In the genomic region with DNA sequence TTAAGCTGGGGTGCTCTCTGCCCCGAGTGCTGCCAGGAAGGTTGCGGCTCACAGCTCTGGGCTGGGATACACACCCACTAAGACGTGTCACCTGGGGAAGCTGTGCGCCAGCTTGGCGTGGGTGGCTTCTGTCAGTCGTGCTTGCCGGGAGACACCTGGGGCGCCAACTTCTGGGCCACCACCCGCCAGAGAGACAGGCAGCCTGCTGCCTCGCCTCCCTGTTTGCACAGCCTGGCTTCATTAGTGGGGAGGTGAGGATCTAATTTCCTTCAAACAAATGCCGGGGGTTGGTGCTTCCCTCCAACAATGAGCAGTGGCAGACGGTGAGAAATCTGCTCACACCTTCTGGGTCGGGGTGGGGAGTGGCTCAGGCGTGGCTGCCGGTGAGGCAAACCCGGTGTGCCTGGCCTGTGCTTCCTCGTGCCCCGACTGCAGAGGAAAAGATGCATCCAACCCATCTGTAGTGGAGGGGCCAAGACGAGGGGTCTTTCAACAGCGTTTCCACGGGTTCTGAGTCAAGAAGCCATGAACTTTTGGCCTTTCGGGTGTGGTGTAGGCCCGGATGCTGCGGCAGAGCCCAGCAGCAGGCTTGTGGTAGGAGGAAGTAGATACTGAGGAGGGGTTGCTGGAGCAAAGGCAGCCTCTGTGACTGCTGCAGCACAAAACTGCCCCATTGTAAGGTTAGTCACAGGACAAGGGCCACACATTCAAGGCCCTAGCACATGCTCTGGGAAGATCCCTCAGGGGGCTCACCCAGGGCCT, we compare ENCODE assay signal across 10 mouse cellular contexts.
DNase-seq lines count a peak whose midpoint lies in the region; ATAC-seq and TF ChIP-seq lines count a peak whose summit lies in the region.
"Had no signal": no experiment of that assay in that cellular context is flagged by ENCODE, and none has a peak within 500 bp of the region (broad histone marks: within the 10 kb centered on the region; RNA-seq: fewer than 3 reads in every experiment).

No protein-coding gene starts in this region.

- no peaks in the 10 kb centered on the region for H3K4me1 ChIP-seq in forebrain, postnatal 0 days (ENCODE audit: insufficient read depth)
- no peaks in the 10 kb centered on the region for H3K4me1 ChIP-seq in forebrain, embryonic 14.5 days (ENCODE audit: control insufficient read depth, insufficient read depth, low read length)
- no peaks in the 10 kb centered on the region for H3K4me1 ChIP-seq in embryonic facial prominence, embryonic 14.5 days (ENCODE audit: control insufficient read depth, insufficient read depth, low read length)

- H3K9ac ChIP-seq in forebrain, postnatal 0 days = no peak overlapping the region
- no peak overlapping the region for H3K9ac ChIP-seq in forebrain, embryonic 14.5 days (ENCODE audit: low read length)
- no peak overlapping the region for H3K9ac ChIP-seq in embryonic facial prominence, embryonic 14.5 days (ENCODE audit: low read depth, low read length)
- H3K9ac ChIP-seq: embryonic facial prominence, embryonic 13.5 days had no signal

- no peak for DNase-seq in forebrain, postnatal 0 days
- no peak for DNase-seq in forebrain, embryonic 14.5 days (ENCODE audit: low spot score)
- DNase-seq in B cell, adult 2 months = peak; percentile 67 to 73
- DNase-seq in embryonic facial prominence, embryonic 14.5 days (ENCODE audit: low spot score) = peak; percentile 32
- peak; percentile 42 to 62 for DNase-seq in right cerebral cortex, adult 2 months (ENCODE audit: low spot score in 2 of 2)
- no peak for DNase-seq in heart, adult 8-10 months (ENCODE audit: low spot score)
- DNase-seq in adrenal gland, adult 18-20 months (ENCODE audit: low spot score in 2 of 2) = no peak
- DNase-seq in kidney, adult 9 months = no peak

- no peak overlapping the region for H3K4me2 ChIP-seq in forebrain, postnatal 0 days (ENCODE audit: low read depth)
- H3K4me2 ChIP-seq in forebrain, embryonic 14.5 days (ENCODE audit: low read length) = no peak overlapping the region
- H3K4me2 ChIP-seq in embryonic facial prominence, embryonic 14.5 days (ENCODE audit: low read depth, low read length) = no peak overlapping the region
- H3K4me2 ChIP-seq: embryonic facial prominence, embryonic 13.5 days had no signal

- TF ChIP-seq CTCF in forebrain, postnatal 0 days (IDR thresholded peaks at IDR 0.05; ENCODE audit: low read depth) = no peak

- 69% methylated on average over 24 of the region's 24 CpGs for WGBS in forebrain, postnatal 0 days
- 66% methylated on average over 24 of the region's 24 CpGs for WGBS in forebrain, embryonic 14.5 days
- 37% methylated on average over 21 of the region's 24 CpGs for WGBS in embryonic facial prominence, embryonic 14.5 days

- no peaks in the 10 kb centered on the region for H3K9me3 ChIP-seq in forebrain, postnatal 0 days (ENCODE audit: low read length)
- H3K9me3 ChIP-seq in forebrain, embryonic 14.5 days (replicated peaks; ENCODE audit: control insufficient read depth, low read length) = no peaks in the 10 kb centered on the region
- no peaks in the 10 kb centered on the region for H3K9me3 ChIP-seq in embryonic facial prominence, embryonic 14.5 days (ENCODE audit: control insufficient read depth, low read length)
- H3K9me3 ChIP-seq: embryonic facial prominence, embryonic 13.5 days had no signal

- no peaks in the 10 kb centered on the region for H3K27me3 ChIP-seq in forebrain, postnatal 0 days (ENCODE audit: insufficient read depth, low read length)
- no peaks in the 10 kb centered on the region for H3K27me3 ChIP-seq in forebrain, embryonic 14.5 days (replicated peaks; ENCODE audit: control insufficient read depth, insufficient read depth, low read length)
- H3K27me3 ChIP-seq in embryonic facial prominence, embryonic 14.5 days (replicated peaks; ENCODE audit: control insufficient read depth, insufficient read depth, low read length) = no peaks in the 10 kb centered on the region
- H3K27me3 ChIP-seq: embryonic facial prominence, embryonic 13.5 days had no signal

- no peak overlapping the region for H3K4me3 ChIP-seq in forebrain, postnatal 0 days (ENCODE audit: low read depth, low read length)
- H3K4me3 ChIP-seq in forebrain, embryonic 14.5 days (ENCODE audit: low read depth, low read length) = no peak overlapping the region
- H3K4me3 ChIP-seq in embryonic facial prominence, embryonic 14.5 days (ENCODE audit: low read depth, low read length) = no peak overlapping the region
- H3K4me3 ChIP-seq: embryonic facial prominence, embryonic 13.5 days had no signal

- ATAC-seq in forebrain, postnatal 0 days = peak; percentile 30; the same call in 1 of the 2 replicates
- no peak for ATAC-seq in forebrain, embryonic 14.5 days
- ATAC-seq in embryonic facial prominence, embryonic 14.5 days (ENCODE audit: low read depth) = peak; percentile 78; the same call in 1 of the 2 replicates
- ATAC-seq: hindbrain, postnatal 0 days had no signal

- no peaks in the 10 kb centered on the region for H3K36me3 ChIP-seq in forebrain, postnatal 0 days (ENCODE audit: insufficient read depth)
- no peaks in the 10 kb centered on the region for H3K36me3 ChIP-seq in forebrain, embryonic 14.5 days (ENCODE audit: control insufficient read depth, insufficient read depth, low read length)
- H3K36me3 ChIP-seq in embryonic facial prominence, embryonic 14.5 days (ENCODE audit: control insufficient read depth, insufficient read depth, low read length) = no peaks in the 10 kb centered on the region
- H3K36me3 ChIP-seq: embryonic facial prominence, embryonic 13.5 days had no signal

- no peak overlapping the region for H3K27ac ChIP-seq in forebrain, postnatal 0 days (ENCODE audit: low read depth, low read length)
- no peak overlapping the region for H3K27ac ChIP-seq in forebrain, embryonic 14.5 days (ENCODE audit: low read depth, low read length)
- no peak overlapping the region for H3K27ac ChIP-seq in embryonic facial prominence, embryonic 14.5 days (replicated peaks; ENCODE audit: low read depth, low read length)
- H3K27ac ChIP-seq: embryonic facial prominence, embryonic 13.5 days; hindbrain, postnatal 0 days had no signal

Comparison
In these comparisons a context has a peak if more than half of its experiments do, and no peak if none do; other contexts are left out.
1. DNase-seq: peak in B cell, adult 2 months (2 of 2), embryonic facial prominence, embryonic 14.5 days (single experiment) and right cerebral cortex, adult 2 months (2 of 2); none in forebrain, postnatal 0 days (single experiment), forebrain, embryonic 14.5 days (single experiment), heart, adult 8-10 months (single experiment), adrenal gland, adult 18-20 months (0 of 2) and kidney, adult 9 months (single experiment).